12 mouse cellular contexts compared by ENCODE assay signal in genomic region chr13:83741591-83742021, GRCm38 (mm10).
DNase-seq lines count a peak whose midpoint lies in the region; ATAC-seq and TF ChIP-seq lines count a peak whose summit lies in the region.
"Had no signal": no experiment of that assay in that cellular context is flagged by ENCODE, and none has a peak within 500 bp of the region (broad histone marks: within the 10 kb centered on the region; RNA-seq: fewer than 3 reads in every experiment).

No protein-coding gene starts in this region.

- H3K9ac ChIP-seq in hindbrain, postnatal 0 days (replicated peaks; ENCODE audit: low read length): peak overlapping the region; percentile 85; the same call in 1 of the 2 replicates
- H3K9ac ChIP-seq: liver, embryonic 15.5 days had no signal

- H3K36me3 ChIP-seq in forebrain, embryonic 10.5 days (replicated peaks): peaks cover 42% of the 10 kb centered on the region
- H3K36me3 ChIP-seq in hindbrain, postnatal 0 days (ENCODE audit: insufficient read depth, low read length): peaks cover 5% of the 10 kb centered on the region; the same call in 1 of the 2 replicates
- H3K36me3 ChIP-seq: liver, embryonic 15.5 days had no signal

- H3K4me3 ChIP-seq in left cerebral cortex, adult 2 months: peak overlapping the region; percentile 83
- peak overlapping the region; percentile 84 for H3K4me3 ChIP-seq in forebrain, embryonic 10.5 days
- H3K4me3 ChIP-seq in hindbrain, postnatal 0 days (ENCODE audit: low read length): peak overlapping the region; percentile 62
- H3K4me3 ChIP-seq: liver, embryonic 15.5 days; megakaryocyte, embryonic 14.5 days had no signal

- DNase-seq in left cerebral cortex, adult 2 months (ENCODE audit: extremely low spot score in 1 of 2, low spot score in 2 of 2): peak in 1 of 2 experiments; percentile 16
- no peak for DNase-seq in left cerebral cortex, postnatal 14 days (ENCODE audit: low spot score in 2 of 2)
- peak; percentile 52 for DNase-seq in forebrain, embryonic 10.5 days (ENCODE audit: extremely low spot score, low spot score)
- DNase-seq in hindbrain, postnatal 0 days (ENCODE audit: low spot score): peak; percentile 69
- peak; percentile 89 for DNase-seq in retina, postnatal 1 day
- no peak for DNase-seq in right cerebral cortex, postnatal 25 days
- DNase-seq in testis, postnatal 14 days (ENCODE audit: low spot score): no peak
- DNase-seq: kidney, adult 11 months; thymus, adult 18-20 months had no signal

- no peak for TF ChIP-seq CTCF in left cerebral cortex, adult 2 months (IDR thresholded peaks at IDR 0.05)
- no peak for TF ChIP-seq CTCF in hindbrain, postnatal 0 days (IDR thresholded peaks at IDR 0.05; ENCODE audit: low read depth)

- H3K27ac ChIP-seq in left cerebral cortex, adult 2 months: peak overlapping the region; percentile 80
- H3K27ac ChIP-seq in forebrain, embryonic 10.5 days: peak overlapping the region; percentile 94
- peak overlapping the region; percentile 97 for H3K27ac ChIP-seq in hindbrain, postnatal 0 days
- H3K27ac ChIP-seq: liver, embryonic 15.5 days had no signal

- H3K27me3 ChIP-seq in forebrain, embryonic 10.5 days (ENCODE audit: poor library complexity, severe bottlenecking): peaks cover 79% of the 10 kb centered on the region
- H3K27me3 ChIP-seq in hindbrain, postnatal 0 days (ENCODE audit: insufficient read depth, low read length): no peaks in the 10 kb centered on the region

- WGBS in forebrain, embryonic 10.5 days: 10% methylated on average over 7 of the region's 7 CpGs
- WGBS in hindbrain, postnatal 0 days: 15% methylated on average over 7 of the region's 7 CpGs

- no peaks in the 10 kb centered on the region for H3K9me3 ChIP-seq in forebrain, embryonic 10.5 days
- no peaks in the 10 kb centered on the region for H3K9me3 ChIP-seq in hindbrain, postnatal 0 days (ENCODE audit: low read length)
- H3K9me3 ChIP-seq: liver, embryonic 15.5 days; megakaryocyte, embryonic 14.5 days had no signal

- peak overlapping the region; percentile 89 for H3K4me2 ChIP-seq in hindbrain, postnatal 0 days (ENCODE audit: low read depth, low read length)
- H3K4me2 ChIP-seq: liver, embryonic 15.5 days had no signal

- H3K4me1 ChIP-seq in forebrain, embryonic 10.5 days: peaks cover 49% of the 10 kb centered on the region
- H3K4me1 ChIP-seq in hindbrain, postnatal 0 days (ENCODE audit: insufficient read depth, low read length): 0 out of 2 replicates have a peak, but pooled peaks cover 6% of the 10 kb centered on the region
- H3K4me1 ChIP-seq: liver, embryonic 15.5 days had no signal

- ATAC-seq in hindbrain, postnatal 0 days: peak; percentile 0; the same call in 1 of the 2 replicates
- ATAC-seq in activated CD4-positive, CD25-positive, alpha-beta regulatory T cell, adult 4 months: no peak

- intact Hi-C loops in left cerebral cortex, adult 2 months (cut with DNase I): loop anchor here (2.0 kb wide), 1 partner anchor 871 kb away; no protein-coding TSS in a partner anchor
- intact Hi-C loops in left cerebral cortex, postnatal 14 days (cut with DNase I): loop anchor here (2.0 kb wide), 1 partner anchor 605 kb away; no protein-coding TSS in a partner anchor

Comparison
In these comparisons a context has a peak if more than half of its experiments do, and no peak if none do; other contexts are left out.
1. DNase-seq: peak in forebrain, embryonic 10.5 days (single experiment), hindbrain, postnatal 0 days (single experiment) and retina, postnatal 1 day (single experiment); none in left cerebral cortex, postnatal 14 days (0 of 2), right cerebral cortex, postnatal 25 days (single experiment) and testis, postnatal 14 days (single experiment).
2. Peak in every context shown above with its lines, with median percentiles within 50 percentile points of each other: H3K27ac ChIP-seq and H3K4me3 ChIP-seq.